Mouse (Mus musculus): ENCODE measurements around the gene Phc1. TPM values are rescaled to one million over a fixed set of nuclear protein-coding genes. Genes with fewer than 3 reads are reported as not detected.
"Not testable (repeated sequence)": the region's sequence is repeated elsewhere in the genome, so short reads cannot be mapped to it uniquely, and the experiment has no call there.

The Phc1 gene
- 206 and 226 TPM in 2 replicates for polyA plus RNA-seq (2011; ENCODE audit: insufficient read depth, insufficient read length, low read depth, missing spikeins)

- peak within 1 kb of the TSS; percentile 91 for H3K9ac ChIP-seq (ENCODE audit: low read depth, poor library complexity, severe bottlenecking)
- H3K36me3 ChIP-seq (ENCODE audit: control insufficient read depth, insufficient read depth, low read length, poor library complexity, severe bottlenecking) = peaks cover 19% of the 10 kb centered on the region
- peak within 1 kb of the TSS; percentile 93 for H3K4me3 ChIP-seq (ENCODE audit: low read depth, low read length)
- no peaks in the 10 kb centered on the region for H3K27me3 ChIP-seq (ENCODE audit: control insufficient read depth, insufficient read depth, low read length, poor library complexity, severe bottlenecking)
- H3K27ac ChIP-seq (ENCODE audit: insufficient read depth, low read length) = peak within 1 kb of the TSS; percentile 100
- TF ChIP-seq POLR2A (IDR thresholded peaks at IDR 0.05; ENCODE audit: insufficient read depth, low read length) = peak; percentile 55
- TF ChIP-seq CTCF (IDR thresholded peaks at IDR 0.05; ENCODE audit: low read depth, low read length) = no peak
- peak; percentile 98 for TF ChIP-seq EP300 (IDR thresholded peaks at IDR 0.05; ENCODE audit: insufficient read depth, low read depth, low read length)
- no peaks in the 10 kb centered on the region for H3K4me1 ChIP-seq (ENCODE audit: control insufficient read depth, insufficient read depth, low read length)
- H3K9me3 ChIP-seq (replicated peaks; ENCODE audit: control insufficient read depth, insufficient read depth, low read length, poor library complexity, severe bottlenecking) = no peaks in the 10 kb centered on the region
Observed at GRCm38 (mm10) chr6:122340349-122341000, at the start of gene Phc1. Gene Phc1, minus strand, starts transcription at chr6:122340561.

DNA sequence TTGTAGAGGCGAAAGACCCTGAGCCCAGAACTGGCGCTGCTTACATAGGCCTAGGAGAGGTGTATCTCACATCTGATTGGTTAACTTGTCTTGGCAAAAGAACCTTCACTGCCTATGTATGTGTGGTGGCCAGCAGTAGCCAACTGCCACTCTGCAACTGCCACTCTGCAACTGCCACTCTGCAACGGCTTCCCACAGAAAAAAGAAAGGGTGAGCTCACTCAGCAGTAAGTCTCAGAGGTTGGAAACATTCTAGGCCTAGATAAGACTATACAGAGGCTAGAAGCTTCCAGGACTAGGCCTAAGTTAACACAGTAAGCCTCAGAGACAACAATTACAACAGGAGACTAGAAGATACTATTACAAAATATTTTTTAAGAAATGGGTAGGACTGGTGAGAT, 49.6 kb upstream of the Phc1 start:
- H3K4me1 ChIP-seq (ENCODE audit: control insufficient read depth, insufficient read depth, low read length); H3K9ac ChIP-seq (ENCODE audit: low read depth, poor library complexity, severe bottlenecking); H3K4me3 ChIP-seq (ENCODE audit: low read depth, low read length); H3K9me3 ChIP-seq (replicated peaks; ENCODE audit: control insufficient read depth, insufficient read depth, low read length, poor library complexity, severe bottlenecking); H3K27ac ChIP-seq (ENCODE audit: insufficient read depth, low read length); H3K36me3 ChIP-seq (ENCODE audit: control insufficient read depth, insufficient read depth, low read length, poor library complexity, severe bottlenecking); H3K27me3 ChIP-seq (ENCODE audit: control insufficient read depth, insufficient read depth, low read length, poor library complexity, severe bottlenecking): not testable (repeated sequence)

- H3K4me3 ChIP-seq (ENCODE audit: low read depth, low read length); H3K9me3 ChIP-seq (replicated peaks; ENCODE audit: control insufficient read depth, insufficient read depth, low read length, poor library complexity, severe bottlenecking); H3K36me3 ChIP-seq (ENCODE audit: control insufficient read depth, insufficient read depth, low read length, poor library complexity, severe bottlenecking); H3K9ac ChIP-seq (ENCODE audit: low read depth, poor library complexity, severe bottlenecking); H3K27ac ChIP-seq (ENCODE audit: insufficient read depth, low read length); H3K4me1 ChIP-seq (ENCODE audit: control insufficient read depth, insufficient read depth, low read length); H3K27me3 ChIP-seq (ENCODE audit: control insufficient read depth, insufficient read depth, low read length, poor library complexity, severe bottlenecking): not testable (repeated sequence)
Observed at GRCm38 (mm10) chr6:122387177-122388028, 47.0 kb upstream of the Phc1 start.

- Histone ChIP-seq H3K4me3 (ENCODE audit: low read depth, low read length) (no peak overlapping the region), H3K9ac (ENCODE audit: low read depth, poor library complexity, severe bottlenecking) (no peak overlapping the region), H3K27ac (ENCODE audit: insufficient read depth, low read length) (no peak overlapping the region), H3K27me3 (ENCODE audit: control insufficient read depth, insufficient read depth, low read length, poor library complexity, severe bottlenecking) (no peaks in the 10 kb centered on the region), H3K36me3 (ENCODE audit: control insufficient read depth, insufficient read depth, low read length, poor library complexity, severe bottlenecking) (no peaks in the 10 kb centered on the region), H3K4me1 (ENCODE audit: control insufficient read depth, insufficient read depth, low read length) (peaks cover 2% of the 10 kb centered on the region), H3K9me3 (replicated peaks; ENCODE audit: control insufficient read depth, insufficient read depth, low read length, poor library complexity, severe bottlenecking) (no peaks in the 10 kb centered on the region)
- no peak for TF ChIP-seq POLR2A (IDR thresholded peaks at IDR 0.05; ENCODE audit: insufficient read depth, low read length)
- TF ChIP-seq CTCF (IDR thresholded peaks at IDR 0.05; ENCODE audit: low read depth, low read length) = no peak
- no peak for TF ChIP-seq EP300 (IDR thresholded peaks at IDR 0.05; ENCODE audit: insufficient read depth, low read depth, low read length)
Observed at GRCm38 (mm10) chr6:122385724-122386123, 45.4 kb upstream of the Phc1 start.

DNA sequence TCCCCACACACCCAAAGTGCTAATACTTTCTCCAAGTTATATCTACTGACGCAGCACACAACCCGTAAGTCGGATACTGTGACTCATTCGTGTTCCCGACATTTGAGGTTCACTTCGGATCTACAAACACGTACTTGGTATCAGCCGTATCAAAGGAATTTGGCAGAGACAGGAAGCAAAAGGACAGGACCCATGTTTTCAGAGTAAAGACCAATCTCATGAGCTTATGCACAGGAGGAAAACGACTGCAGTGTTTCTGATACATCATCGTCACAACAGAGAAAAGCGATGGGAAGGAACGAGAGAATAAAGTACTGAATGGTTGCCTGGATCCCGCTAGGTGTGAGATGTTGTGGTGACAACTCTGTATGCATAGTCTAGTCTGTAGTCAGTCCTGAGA, 44.5 kb upstream of the Phc1 start:
- Histone ChIP-seq H3K9me3 (replicated peaks; ENCODE audit: control insufficient read depth, insufficient read depth, low read length, poor library complexity, severe bottlenecking) (no peaks in the 10 kb centered on the region), H3K27ac (ENCODE audit: insufficient read depth, low read length) (no peak overlapping the region), H3K36me3 (ENCODE audit: control insufficient read depth, insufficient read depth, low read length, poor library complexity, severe bottlenecking) (no peaks in the 10 kb centered on the region), H3K27me3 (ENCODE audit: control insufficient read depth, insufficient read depth, low read length, poor library complexity, severe bottlenecking) (no peaks in the 10 kb centered on the region), H3K4me3 (ENCODE audit: low read depth, low read length) (no peak overlapping the region), H3K4me1 (ENCODE audit: control insufficient read depth, insufficient read depth, low read length) (peaks cover 2% of the 10 kb centered on the region), H3K9ac (ENCODE audit: low read depth, poor library complexity, severe bottlenecking) (no peak overlapping the region)
- TF ChIP-seq CTCF (IDR thresholded peaks at IDR 0.05; ENCODE audit: low read depth, low read length) (no peak), POLR2A (IDR thresholded peaks at IDR 0.05; ENCODE audit: insufficient read depth, low read length) (no peak), EP300 (IDR thresholded peaks at IDR 0.05; ENCODE audit: insufficient read depth, low read depth, low read length) (no peak)

GRCm38 (mm10) chr6:122383211-122383610, 42.9 kb upstream of the Phc1 start:
- Histone ChIP-seq H3K27ac (ENCODE audit: insufficient read depth, low read length) (no peak overlapping the region), H3K9ac (ENCODE audit: low read depth, poor library complexity, severe bottlenecking) (no peak overlapping the region), H3K36me3 (ENCODE audit: control insufficient read depth, insufficient read depth, low read length, poor library complexity, severe bottlenecking) (no peaks in the 10 kb centered on the region), H3K4me1 (ENCODE audit: control insufficient read depth, insufficient read depth, low read length) (peaks cover 2% of the 10 kb centered on the region), H3K4me3 (ENCODE audit: low read depth, low read length) (no peak overlapping the region), H3K27me3 (ENCODE audit: control insufficient read depth, insufficient read depth, low read length, poor library complexity, severe bottlenecking) (no peaks in the 10 kb centered on the region), H3K9me3 (replicated peaks; ENCODE audit: control insufficient read depth, insufficient read depth, low read length, poor library complexity, severe bottlenecking) (no peaks in the 10 kb centered on the region)
- TF ChIP-seq CTCF (IDR thresholded peaks at IDR 0.05; ENCODE audit: low read depth, low read length) (no peak), POLR2A (IDR thresholded peaks at IDR 0.05; ENCODE audit: insufficient read depth, low read length) (no peak), EP300 (IDR thresholded peaks at IDR 0.05; ENCODE audit: insufficient read depth, low read depth, low read length) (no peak)
